Mouse (Mus musculus) heart, adult 18-20 months (tissue): ENCODE measurements around the gene Hoxa5. TPM values are rescaled to one million over a fixed set of nuclear protein-coding genes. Genes with fewer than 3 reads are reported as not detected.
A peak's percentile ranks its signal among the peaks of the same experiment; 100 is the strongest.

Source experiments
- DNase-seq, 2 experiments: peaks; one replicate each; pipeline ENCODE4 v3.0.0; 2021 to 2022; ENCODE audit warnings: mixed read lengths in 1 of 2
- long read RNA-seq, 2 experiments: library from polyadenylated mRNA; stranded (forward); transcript quantifications; one replicate each; pipeline ENCODE4 v2.0.0; 2021
- total RNA-seq, 2 experiments: library from RNA; stranded (reverse); gene quantifications; 2 replicates each; pipeline ENCODE4 v1.2.3; 2021

Gene Hoxa5
- under 1 TPM; 0.40 to 0.59 TPM for total RNA-seq
- long read RNA-seq, experiment 1 = 0 reads
- long read RNA-seq, experiment 2 = 0 reads

DNA sequence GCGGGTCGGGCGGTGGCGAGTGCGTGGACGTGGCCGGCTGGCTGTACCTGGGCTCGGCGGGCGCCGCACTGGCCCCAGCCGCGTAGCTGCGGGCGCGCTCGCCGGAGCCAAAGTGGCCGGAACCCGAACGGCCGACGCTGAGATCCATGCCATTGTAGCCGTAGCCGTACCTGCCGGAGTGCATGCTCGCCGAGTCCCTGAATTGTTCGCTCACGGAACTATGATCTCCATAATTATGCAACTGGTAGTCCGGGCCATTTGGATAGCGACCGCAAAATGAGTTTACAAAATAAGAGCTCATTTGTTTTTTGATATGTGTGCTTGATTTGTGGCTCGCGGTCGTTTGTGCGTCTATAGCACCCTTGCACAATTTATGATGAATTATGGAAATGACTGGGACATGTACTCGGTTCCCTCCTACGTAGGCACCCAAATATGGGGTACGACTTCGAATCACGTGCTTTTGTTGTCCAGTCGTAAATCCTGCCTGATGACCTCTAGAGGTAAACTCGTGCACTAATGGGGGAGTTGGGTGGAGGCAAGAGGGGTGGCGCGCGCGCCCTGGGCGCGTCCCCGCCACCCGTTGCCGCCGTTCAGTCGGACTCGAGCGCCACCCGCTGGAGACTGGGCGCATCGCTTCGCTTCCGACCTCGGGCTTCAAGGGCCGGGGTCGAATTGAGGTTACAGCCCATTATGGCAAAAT is at the start of gene Hoxa5:
TSS of gene Hoxa5 (minus strand) at position 538 of the 703 bp plus-strand sequence.
- DNase-seq = peak; percentile 68 to 74

DNA sequence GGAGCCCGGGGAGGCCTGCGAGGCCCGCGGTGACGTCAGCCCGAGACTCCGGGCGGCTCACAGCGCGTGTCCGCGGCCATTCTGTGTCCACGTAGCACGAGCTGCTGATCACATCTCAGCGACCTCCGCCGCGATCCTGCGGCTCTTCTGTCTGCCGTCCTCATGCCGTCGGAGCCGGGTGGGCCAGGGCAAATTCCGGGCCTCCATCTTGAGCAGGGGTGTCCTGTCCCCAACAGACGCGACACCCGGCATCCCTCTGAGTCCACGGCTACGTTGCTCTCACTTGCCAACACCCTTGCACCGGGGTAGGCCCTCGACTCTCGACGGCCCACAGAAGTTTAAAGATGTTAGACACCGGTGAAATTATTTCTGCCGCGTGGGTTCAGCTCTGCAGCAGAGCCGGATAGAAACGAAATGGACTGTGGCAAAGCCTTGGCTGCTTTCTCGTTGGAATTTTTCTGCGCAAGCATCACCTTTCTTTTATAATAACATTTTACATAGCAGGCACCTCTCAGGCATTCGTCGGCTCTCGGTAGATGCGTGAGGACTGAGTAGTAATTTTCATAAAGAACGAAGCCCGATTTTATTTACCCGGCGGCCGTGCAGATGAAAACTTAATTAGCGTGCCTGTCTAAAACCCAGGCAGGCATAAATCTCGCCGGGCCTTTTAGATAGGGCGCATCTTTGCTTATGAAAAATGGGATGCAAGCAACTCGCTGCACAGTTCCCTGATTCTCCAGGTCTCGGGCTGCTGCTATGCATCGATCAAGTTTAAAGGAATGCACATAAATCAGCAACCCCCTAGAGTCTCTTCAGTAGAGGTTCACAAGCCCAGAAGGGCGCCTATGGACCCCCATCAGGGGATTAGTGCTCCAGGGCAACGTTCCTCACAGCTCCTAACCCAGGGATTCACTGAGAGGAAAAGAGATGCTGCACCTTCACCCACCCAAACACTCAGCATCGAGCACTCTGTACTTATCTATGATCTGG is 49.4 kb upstream of the Hoxa5 start:
- DNase-seq = no peak

DNA sequence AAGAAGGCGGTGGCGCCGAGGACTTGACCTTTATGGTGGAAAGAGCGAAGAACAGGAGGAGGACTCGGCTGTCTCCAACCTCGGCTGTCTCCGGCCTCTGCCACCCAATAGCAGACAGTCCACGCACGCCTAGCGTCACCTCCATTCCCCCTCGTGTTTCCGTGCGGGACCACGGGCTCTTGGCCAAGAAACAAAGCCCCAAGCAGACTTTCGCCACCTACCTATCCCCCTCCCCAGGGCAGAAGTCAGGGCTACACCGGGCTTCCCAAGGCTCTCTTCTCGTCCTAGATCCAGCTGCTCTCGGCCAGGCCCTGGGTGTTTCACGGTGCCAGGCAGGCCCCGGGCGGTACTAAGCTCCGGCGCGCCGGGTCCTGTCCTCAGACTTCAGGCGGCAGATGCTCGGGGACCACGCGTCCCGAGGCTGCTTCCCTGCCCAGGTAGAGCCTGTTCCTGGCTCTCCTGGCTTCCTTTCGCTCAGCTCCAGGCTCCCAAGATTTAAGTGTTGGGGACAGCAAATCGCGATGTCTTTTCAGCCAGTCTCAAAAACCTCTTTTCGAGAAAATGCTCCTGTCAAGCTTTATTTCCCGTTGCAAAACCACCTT is 48.5 kb upstream of the Hoxa5 start:
- DNase-seq = no peak

DNA sequence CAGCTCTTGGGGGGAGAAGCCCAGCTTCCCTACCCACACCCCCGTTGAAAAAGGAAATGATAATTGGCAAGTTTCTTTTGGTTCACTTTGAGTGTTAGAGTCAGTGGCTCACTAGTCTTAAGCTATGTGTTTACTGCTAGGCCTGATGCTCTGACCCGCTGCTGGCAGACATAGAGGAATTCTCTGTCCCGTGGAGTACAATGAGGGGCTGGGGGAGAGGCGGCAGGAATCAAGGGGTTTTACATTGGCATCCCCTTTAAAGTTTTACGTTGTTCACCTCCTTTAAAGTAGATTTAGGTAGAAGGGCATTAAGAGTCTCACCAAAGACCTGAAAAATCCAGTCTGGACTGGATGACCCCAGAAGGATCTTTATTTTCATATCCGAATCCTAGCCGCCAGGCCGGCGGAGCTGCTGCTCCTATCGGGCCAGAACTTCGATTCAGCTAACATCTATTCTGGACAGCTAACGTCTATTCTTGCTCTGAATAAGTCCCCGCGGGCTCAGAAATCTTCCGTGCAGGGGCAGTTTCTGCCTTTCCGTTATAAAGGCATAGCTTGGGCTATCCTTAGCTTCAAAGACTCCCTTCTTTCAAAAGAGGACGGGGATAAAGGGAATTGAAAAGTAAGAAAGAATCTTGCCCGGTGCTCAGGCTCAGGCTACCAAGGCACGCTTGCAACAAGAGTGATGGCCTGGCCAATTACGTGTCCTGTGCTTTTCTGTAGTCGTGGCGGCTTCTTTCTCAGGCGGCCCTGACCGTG is 47.8 kb upstream of the Hoxa5 start:
- no peak for DNase-seq

DNA sequence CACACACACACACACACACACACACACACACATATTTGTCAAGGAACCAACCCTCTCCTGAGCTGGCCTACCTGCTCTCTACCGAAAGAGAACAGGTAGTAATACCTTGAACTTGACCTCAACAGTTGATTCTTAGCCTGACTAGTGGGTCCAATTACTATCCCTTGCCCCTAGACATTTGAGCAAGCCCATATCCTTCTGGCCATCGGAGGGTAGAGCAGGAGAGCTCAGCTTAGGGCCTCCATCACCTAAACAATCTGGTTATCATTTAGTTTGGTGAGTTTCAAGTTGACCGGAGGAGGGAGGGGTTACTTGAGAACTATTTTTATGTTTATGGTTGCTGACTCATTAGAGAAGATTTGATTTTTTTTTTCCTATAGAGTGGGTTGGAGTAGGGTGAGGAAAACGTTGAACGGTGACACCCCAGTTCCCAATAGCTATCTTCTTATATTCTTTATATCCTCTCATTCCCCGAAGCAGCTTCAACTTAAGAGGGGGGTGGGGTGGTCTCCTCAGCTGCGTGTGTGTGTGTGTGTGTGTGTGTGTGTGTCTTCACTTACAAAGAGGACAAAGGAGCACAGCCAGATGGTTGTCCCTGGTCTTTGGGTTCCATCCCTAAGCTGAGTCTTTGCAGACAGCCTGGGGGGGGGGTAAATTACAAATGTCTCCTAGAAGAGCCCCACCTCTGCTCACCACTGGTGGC is 46.9 kb upstream of the Hoxa5 start:
- no peak for DNase-seq

DNA sequence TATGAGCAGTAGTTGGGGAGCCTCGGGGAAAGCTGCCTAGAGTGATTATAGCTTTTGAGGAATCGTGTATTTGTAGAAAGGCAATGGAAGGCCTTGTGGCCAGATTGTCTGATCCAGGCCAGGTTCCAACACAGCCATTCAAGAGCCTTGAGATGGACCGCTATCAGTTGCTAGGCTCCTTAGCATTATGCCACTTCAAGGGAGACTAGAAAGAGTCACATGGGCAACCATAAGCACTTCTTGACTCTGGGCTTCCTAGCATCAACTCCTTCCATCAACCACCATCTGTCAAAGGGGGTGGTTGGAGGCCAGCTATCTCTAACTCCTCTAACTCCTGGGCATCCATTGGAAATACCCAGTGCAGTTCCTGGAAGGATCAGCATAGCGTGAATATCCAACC is 45.4 kb upstream of the Hoxa5 start:
- no peak for DNase-seq

DNA sequence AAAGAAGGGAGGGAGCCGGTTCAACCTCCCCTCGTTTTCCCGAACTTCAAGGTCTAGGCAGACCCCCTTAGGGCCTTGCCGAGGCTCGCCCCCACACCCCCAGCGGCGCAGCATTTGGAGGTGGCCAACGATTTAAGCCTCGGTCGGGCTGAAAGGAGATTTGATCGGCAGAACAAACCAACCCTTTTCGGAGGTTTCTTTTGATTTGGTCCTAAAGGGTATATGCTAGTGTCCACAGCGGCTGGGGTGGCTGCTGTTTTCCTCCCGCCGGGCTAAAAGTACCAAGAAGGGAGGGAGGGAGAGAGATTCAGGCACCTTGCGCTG is 45.0 kb upstream of the Hoxa5 start:
- DNase-seq = no peak

DNA sequence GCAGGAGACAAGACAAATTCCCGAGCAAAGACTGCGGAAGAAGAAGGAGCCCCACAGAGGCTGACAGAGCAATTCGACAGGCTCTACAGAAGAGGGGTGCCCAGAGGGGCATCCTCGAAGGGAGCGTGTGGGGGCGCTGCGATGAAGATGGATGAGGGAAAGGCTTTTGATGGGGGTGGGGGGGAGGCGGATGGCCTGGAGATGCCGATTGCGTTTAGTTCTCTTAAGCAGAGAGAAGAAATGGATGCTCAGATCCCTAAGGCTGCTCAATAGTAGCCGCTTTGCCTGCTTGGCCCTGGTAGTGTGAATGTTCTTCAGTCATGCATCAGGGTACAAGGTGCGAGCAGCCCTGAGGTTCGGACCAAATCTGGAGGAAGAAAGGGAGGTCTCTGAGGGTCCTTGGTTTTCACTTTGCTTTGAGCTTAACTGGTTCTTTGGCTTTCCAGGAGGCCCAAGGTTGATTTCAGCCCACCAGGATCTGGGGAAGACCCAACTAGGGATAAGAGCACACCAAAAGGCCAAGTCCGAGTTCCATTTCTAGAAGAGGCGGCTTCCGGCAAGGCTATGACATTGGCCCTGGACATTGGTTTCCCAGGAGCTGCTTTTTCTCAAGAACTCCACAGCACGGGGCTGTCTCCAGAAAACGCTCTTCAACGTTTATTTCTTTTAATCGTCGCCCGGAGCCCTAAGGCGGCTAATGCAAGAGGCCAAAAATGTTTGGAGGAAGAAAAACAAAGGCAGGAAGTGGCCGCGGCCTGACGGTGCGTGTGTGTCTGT is 44.4 kb upstream of the Hoxa5 start:
- no peak for DNase-seq

DNA sequence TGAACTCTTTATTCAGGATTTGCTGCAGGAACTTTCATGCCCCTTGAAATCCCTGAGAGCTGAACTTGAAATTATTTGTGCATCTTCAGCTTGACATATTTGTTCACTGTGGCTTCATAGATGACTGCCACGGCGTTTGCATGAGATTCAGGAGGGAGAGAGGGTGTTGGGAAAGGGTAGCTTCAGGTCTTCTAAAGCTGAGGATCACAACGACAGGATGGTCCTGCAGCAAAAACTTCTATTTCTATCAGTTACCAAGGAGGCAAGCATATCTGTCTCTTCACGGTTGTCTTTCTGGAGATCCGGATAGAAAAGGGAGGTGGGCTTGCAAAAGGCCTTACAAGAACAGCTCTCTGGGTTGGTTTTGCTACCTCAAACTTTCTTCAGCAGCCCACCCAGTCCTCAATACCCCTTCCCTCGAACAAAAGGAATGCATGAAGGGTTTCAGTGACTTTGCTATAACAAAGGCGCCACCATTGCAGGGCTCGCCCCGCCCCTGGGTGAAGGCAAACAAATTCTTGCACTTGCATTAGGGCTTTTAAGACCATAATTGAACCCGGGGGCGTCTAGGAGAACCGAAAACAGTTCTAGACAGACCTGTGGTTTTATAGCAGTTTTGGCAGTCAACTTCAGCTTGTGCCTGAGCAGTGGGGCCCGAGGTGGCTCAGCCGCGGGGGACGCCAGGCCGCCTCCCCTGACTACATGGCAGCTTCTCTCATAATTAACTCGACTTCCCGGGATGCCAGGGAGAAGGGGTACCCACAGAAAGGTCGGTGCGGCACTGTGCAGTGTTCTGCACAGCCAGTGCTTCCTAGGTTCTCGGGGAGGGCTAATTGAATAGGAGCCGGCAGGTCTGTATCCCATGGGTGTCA is 43.6 kb upstream of the Hoxa5 start:
- no peak for DNase-seq

DNA sequence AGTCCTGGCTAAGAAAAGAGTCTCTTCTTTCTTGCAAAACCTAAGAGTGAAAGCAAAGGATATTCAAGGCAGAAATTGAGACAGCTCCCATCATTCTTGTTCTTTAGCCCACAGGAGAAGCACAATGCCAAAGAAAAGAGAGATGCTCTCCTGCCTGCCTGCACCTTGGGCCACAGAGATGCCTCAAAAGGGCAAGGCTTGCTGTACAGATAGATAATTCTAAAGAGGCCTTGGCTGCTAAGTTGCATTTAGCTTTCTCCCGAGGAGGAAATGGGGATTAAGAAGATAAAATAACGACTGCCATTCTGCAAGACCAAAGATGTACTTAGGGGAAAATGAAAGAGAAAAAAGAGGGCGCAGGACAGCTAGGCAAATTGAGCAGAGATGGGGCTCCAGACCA is 42.5 kb upstream of the Hoxa5 start:
- no peak for DNase-seq

DNA sequence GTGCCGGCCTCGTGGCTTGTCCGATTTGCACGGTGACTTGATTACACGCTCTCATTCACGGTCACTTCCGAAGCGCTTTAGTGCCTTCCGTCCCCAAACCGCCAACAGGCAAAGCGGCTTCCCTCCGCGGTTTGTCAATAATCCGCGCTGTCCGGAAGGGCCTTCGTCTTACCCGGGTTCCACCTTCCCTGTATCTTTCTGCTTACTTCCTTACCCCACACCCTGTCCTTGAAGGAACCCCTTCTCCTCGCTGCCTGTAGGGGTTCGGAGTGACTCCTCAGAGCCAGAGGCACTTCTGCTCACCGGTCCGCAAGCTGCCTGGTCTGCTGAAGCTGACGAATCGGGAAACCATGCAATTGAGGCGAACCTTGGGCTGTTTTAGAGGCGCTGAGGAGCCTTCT is 42.0 kb upstream of the Hoxa5 start:
- no peak for DNase-seq

DNA sequence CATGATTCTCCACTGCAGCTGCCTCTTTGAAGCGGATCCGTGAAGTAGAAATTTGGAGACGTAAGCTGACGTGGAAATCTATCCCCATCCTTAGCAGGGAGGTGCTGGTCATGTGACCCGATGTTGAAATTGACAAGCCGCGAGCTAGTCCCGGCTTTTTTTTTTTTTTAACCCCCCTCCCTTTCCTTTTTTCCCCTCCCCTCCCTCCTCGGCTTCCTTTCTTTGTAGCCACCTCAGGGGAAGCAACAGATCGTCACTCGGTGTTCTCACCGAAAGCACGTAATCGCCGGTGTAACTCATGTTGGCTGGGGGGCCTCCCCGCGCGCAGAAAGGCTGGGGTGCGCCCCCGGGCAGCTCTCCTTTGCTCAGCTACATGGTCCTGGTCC is 41.4 kb upstream of the Hoxa5 start, which contains the start of gene Hoxa11:
TSS of gene Hoxa11 (minus strand) at position 54 of the 386 bp plus-strand sequence.
- DNase-seq = no peak

DNA sequence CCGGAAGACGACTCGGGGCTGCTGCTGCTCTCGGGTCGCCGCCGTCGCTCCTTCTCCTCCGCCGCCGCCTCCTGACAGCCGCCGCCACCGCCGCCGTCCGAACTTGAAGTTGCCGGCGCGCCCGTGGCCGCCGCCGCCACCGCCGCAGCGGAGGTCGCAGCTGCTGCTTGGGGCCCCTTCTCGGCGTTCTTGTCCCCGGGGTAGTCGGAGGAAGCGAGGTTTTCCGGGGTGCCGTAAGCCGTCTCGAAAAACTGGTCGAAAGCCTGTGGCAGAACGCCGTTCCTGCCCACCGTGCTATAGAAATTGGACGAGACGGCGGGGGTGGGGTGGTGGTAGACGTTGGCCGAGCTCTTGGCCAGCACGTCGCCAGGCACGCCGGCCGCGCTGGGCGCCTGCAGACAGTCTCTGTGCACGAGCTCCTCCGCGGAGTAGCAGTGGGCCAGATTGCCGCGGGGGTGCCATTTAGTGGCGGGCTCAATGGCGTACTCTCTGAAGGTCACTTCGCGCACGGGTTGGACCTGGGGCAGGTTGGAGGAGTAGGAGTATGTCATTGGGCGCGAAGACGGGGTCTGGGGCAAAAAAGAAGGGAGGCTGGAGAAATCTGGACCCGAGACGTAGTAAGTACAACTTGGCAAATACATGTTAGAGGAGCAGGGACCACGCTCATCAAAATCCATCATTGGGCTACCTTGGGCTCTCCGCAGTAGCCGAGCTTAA is 40.8 kb upstream of the Hoxa5 start:
- DNase-seq = no peak

DNA sequence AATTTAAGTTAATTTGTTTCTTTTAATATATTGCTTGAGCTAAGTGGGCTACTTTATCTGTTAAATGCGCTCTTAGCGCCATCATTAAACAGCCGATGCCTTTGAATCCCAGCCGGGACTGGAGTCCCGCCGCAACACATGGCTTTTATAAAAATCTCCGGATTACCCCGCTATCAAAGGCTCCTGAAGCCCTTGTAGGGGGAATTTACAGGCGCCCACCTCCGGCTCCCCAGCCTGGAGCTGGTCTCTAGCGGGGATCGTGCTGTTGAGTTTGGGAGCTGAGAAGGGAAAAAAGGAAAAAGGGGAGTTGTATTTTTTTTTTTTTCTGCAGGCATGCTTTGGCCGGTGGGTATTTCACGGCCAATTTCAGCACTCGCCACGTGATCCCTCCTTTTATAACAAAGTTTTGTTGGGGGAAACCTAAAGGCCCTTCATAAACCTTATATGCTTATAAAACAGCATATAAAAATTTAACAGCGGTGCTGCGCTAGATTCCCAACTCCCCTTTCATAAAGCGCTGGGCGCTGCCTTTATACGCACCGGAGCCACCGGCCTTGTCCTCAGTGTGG is 40.2 kb upstream of the Hoxa5 start:
- no peak for DNase-seq

DNA sequence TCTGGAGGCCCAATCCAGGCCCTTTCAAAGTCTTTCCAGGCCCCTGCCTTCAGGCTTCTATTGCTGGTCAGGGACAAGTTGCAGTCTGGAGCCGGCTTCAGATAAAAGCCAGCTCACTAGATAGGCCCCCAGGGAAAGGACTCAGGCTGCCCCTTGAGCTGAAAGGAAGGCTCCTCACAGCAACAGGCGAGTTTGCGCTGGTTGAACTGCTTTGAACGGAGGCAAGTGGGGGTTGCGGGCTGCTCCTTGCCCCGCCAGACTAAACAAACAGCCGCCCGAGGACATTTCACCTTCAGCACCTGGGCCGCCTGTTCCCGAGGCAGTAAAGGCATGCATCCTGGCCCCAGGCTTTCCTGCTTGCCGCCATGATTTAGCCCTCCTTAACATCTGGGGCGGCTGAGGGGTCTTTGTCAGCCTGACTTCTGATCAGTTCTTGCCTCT is 39.3 kb upstream of the Hoxa5 start:
- DNase-seq = no peak

DNA sequence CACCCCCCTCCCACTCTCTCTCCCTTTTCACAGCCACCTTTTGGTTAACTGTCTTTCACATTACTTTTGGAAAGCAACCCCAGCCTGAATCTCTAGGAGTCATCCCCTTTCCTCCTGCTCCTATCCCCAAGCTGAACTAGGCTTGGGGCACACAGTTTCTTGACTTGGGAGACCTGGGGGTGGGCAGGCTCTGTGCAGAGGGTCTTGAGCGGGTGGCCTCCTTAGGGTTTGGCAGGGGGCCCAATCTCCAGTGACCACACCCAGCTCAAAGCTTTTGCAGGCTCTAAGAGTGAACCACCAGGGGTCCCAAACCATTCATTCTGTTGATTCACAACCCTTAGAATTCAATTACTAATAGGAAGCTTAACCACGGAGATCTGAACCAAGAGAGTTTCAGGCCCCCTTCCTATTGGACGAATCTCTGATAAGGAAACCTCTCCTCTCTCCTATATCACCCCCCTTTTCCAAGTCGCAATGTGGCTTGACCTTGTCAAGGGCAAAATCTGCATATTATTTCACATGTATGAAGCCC is 38.5 kb upstream of the Hoxa5 start:
- DNase-seq = no peak

DNA sequence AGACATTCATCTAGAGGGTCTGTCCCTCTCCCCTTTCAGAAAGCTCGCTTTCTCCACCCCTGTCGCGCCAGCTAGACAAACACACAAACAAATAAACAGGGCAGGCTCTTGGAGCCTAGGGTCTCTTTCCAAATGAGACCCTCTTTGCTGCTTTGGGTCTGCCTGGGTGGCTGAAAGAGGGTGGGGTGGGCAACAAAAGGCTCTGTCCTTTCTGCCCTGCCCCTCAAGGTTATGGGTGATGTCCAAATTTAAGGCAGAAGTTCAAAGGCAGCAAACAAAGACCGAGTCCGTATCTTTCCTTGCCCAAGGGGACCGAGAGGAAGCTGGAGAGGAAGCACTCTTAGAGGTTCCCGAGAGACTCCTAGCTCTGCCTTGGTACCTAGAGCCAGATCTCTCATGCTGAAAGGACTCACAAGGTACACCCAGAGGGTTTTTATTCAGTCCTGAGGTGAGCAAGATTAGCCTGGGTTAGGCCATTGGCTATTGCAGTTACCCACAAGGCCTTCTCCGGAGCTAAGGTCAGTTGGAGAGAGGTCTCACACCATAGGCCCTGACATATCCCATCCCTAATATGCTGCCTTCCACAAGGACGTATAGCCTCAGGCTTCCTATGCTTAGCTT is 36.7 kb upstream of the Hoxa5 start:
- no peak for DNase-seq
